Mouse (Mus musculus): ENCODE measurements around the gene Rpl23a. TPM values are rescaled to one million over a fixed set of nuclear protein-coding genes. Genes with fewer than 3 reads are reported as not detected.

Gene Rpl23a
- polyA plus RNA-seq (2014; fragmentation: Illumina TruSeq; extraction: RNeasy Lipid Tissue Mini Kit (QIAGEN cat#74804); ENCODE audit: insufficient read depth, low read depth, low replicate concordance) = 2,050 TPM

GRCm38 (mm10) chr11:78182961-78183844 lies at the start of gene Rpl23a:
Rpl23a (minus strand) TSS chr11:78183584.

GRCm38 (mm10) chr11:78193113-78193512 lies 9.7 kb upstream of the Rpl23a start, which contains the start of gene Proca1:
Proca1 (plus strand) TSS chr11:78193392.

GRCm38 (mm10) chr11:78188331-78189233 lies 5.2 kb upstream of the Rpl23a start, which contains the start of gene Rab34:
Rab34 (plus strand) TSS chr11:78188430.

GRCm38 (mm10) chr11:78176402-78176862 lies 7.0 kb downstream of the Rpl23a start, which contains the start of the genes Nek8 and Tlcd1:
Nek8 (minus strand) TSS chr11:78176675.
Tlcd1 (plus strand) TSS chr11:78176711.

GRCm38 (mm10) chr11:78164924-78165760 lies 18.2 kb downstream of the Rpl23a start, which contains the start of gene Traf4:
Traf4 (minus strand) TSS chr11:78165589.

Other genes with a start within 250 kb of the Rpl23a start
- gene Phf12, start 200.8 kb downstream of the Rpl23a start, polyA plus RNA-seq (2014; fragmentation: Illumina TruSeq; extraction: RNeasy Lipid Tissue Mini Kit (QIAGEN cat#74804); ENCODE audit: insufficient read depth, low read depth, low replicate concordance) = 15.7 TPM
- 8.8 TPM for gene Dhrs13, start 151.3 kb downstream of the Rpl23a start, polyA plus RNA-seq (2014; fragmentation: Illumina TruSeq; extraction: RNeasy Lipid Tissue Mini Kit (QIAGEN cat#74804); ENCODE audit: insufficient read depth, low read depth, low replicate concordance)
- 43.6 TPM for gene Flot2, start 145.7 kb downstream of the Rpl23a start, polyA plus RNA-seq (2014; fragmentation: Illumina TruSeq; extraction: RNeasy Lipid Tissue Mini Kit (QIAGEN cat#74804); ENCODE audit: insufficient read depth, low read depth, low replicate concordance)
- 11.6 TPM for gene Eral1, start 103.2 kb downstream of the Rpl23a start, polyA plus RNA-seq (2014; fragmentation: Illumina TruSeq; extraction: RNeasy Lipid Tissue Mini Kit (QIAGEN cat#74804); ENCODE audit: insufficient read depth, low read depth, low replicate concordance)
- gene Fam222b, start 88.9 kb downstream of the Rpl23a start, polyA plus RNA-seq (2014; fragmentation: Illumina TruSeq; extraction: RNeasy Lipid Tissue Mini Kit (QIAGEN cat#74804); ENCODE audit: insufficient read depth, low read depth, low replicate concordance) = 5.8 TPM
- 10.4 TPM for gene Traf4, start 18.0 kb downstream of the Rpl23a start, polyA plus RNA-seq (2014; fragmentation: Illumina TruSeq; extraction: RNeasy Lipid Tissue Mini Kit (QIAGEN cat#74804); ENCODE audit: insufficient read depth, low read depth, low replicate concordance)
- 6.4 TPM for gene Nek8, start 6.9 kb downstream of the Rpl23a start, polyA plus RNA-seq (2014; fragmentation: Illumina TruSeq; extraction: RNeasy Lipid Tissue Mini Kit (QIAGEN cat#74804); ENCODE audit: insufficient read depth, low read depth, low replicate concordance)
- 10.2 TPM for gene Tlcd1, start 6.9 kb downstream of the Rpl23a start, polyA plus RNA-seq (2014; fragmentation: Illumina TruSeq; extraction: RNeasy Lipid Tissue Mini Kit (QIAGEN cat#74804); ENCODE audit: insufficient read depth, low read depth, low replicate concordance)
- 29.1 TPM for gene Rab34, start 4.8 kb upstream of the Rpl23a start, polyA plus RNA-seq (2014; fragmentation: Illumina TruSeq; extraction: RNeasy Lipid Tissue Mini Kit (QIAGEN cat#74804); ENCODE audit: insufficient read depth, low read depth, low replicate concordance)
- 6.4 TPM for gene Proca1, start 9.8 kb upstream of the Rpl23a start, polyA plus RNA-seq (2014; fragmentation: Illumina TruSeq; extraction: RNeasy Lipid Tissue Mini Kit (QIAGEN cat#74804); ENCODE audit: insufficient read depth, low read depth, low replicate concordance)
- gene Sdf2, start 62.2 kb upstream of the Rpl23a start, polyA plus RNA-seq (2014; fragmentation: Illumina TruSeq; extraction: RNeasy Lipid Tissue Mini Kit (QIAGEN cat#74804); ENCODE audit: insufficient read depth, low read depth, low replicate concordance) = 85.1 TPM
- gene Supt6, start 62.4 kb upstream of the Rpl23a start, polyA plus RNA-seq (2014; fragmentation: Illumina TruSeq; extraction: RNeasy Lipid Tissue Mini Kit (QIAGEN cat#74804); ENCODE audit: insufficient read depth, low read depth, low replicate concordance) = 17.9 TPM
- gene 2610507B11Rik, start 78.2 kb upstream of the Rpl23a start, polyA plus RNA-seq (2014; fragmentation: Illumina TruSeq; extraction: RNeasy Lipid Tissue Mini Kit (QIAGEN cat#74804); ENCODE audit: insufficient read depth, low read depth, low replicate concordance) = 32.5 TPM
- not detected for gene BC030499, start 107.3 kb upstream of the Rpl23a start, polyA plus RNA-seq (2014; fragmentation: Illumina TruSeq; extraction: RNeasy Lipid Tissue Mini Kit (QIAGEN cat#74804); ENCODE audit: insufficient read depth, low read depth, low replicate concordance)
- gene Spag5, start 117.9 kb upstream of the Rpl23a start, polyA plus RNA-seq (2014; fragmentation: Illumina TruSeq; extraction: RNeasy Lipid Tissue Mini Kit (QIAGEN cat#74804); ENCODE audit: insufficient read depth, low read depth, low replicate concordance) = 0.42 TPM
- gene Aldoc, start 139.4 kb upstream of the Rpl23a start, polyA plus RNA-seq (2014; fragmentation: Illumina TruSeq; extraction: RNeasy Lipid Tissue Mini Kit (QIAGEN cat#74804); ENCODE audit: insufficient read depth, low read depth, low replicate concordance) = 6.4 TPM
- gene Pigs, start 144.8 kb upstream of the Rpl23a start, polyA plus RNA-seq (2014; fragmentation: Illumina TruSeq; extraction: RNeasy Lipid Tissue Mini Kit (QIAGEN cat#74804); ENCODE audit: insufficient read depth, low read depth, low replicate concordance) = 24.9 TPM
- gene Unc119, start 159.9 kb upstream of the Rpl23a start, polyA plus RNA-seq (2014; fragmentation: Illumina TruSeq; extraction: RNeasy Lipid Tissue Mini Kit (QIAGEN cat#74804); ENCODE audit: insufficient read depth, low read depth, low replicate concordance) = 40.3 TPM
- gene Foxn1, start 203.0 kb upstream of the Rpl23a start, polyA plus RNA-seq (2014; fragmentation: Illumina TruSeq; extraction: RNeasy Lipid Tissue Mini Kit (QIAGEN cat#74804); ENCODE audit: insufficient read depth, low read depth, low replicate concordance) = not detected
- 0.40 TPM for gene Slc13a2, start 238.6 kb upstream of the Rpl23a start, polyA plus RNA-seq (2014; fragmentation: Illumina TruSeq; extraction: RNeasy Lipid Tissue Mini Kit (QIAGEN cat#74804); ENCODE audit: insufficient read depth, low read depth, low replicate concordance)

Measured in lung, adult 10 weeks (tissue).